Mouse (Mus musculus) gastrocnemius, adult 8-10 months (tissue): ENCODE measurements around the gene Mrps17. TPM values are rescaled to one million over a fixed set of nuclear protein-coding genes. Genes with fewer than 3 reads are reported as not detected.
"Not testable (repeated sequence)": the region's sequence is repeated elsewhere in the genome, so short reads cannot be mapped to it uniquely, and the experiment has no call there.

Experiments
- DNase-seq, 2 experiments: peaks; one replicate each; pipeline ENCODE4 v3.0.0; 2022; ENCODE audit warnings: low spot score in 2 of 2
- total RNA-seq, 4 experiments: library from RNA; stranded (reverse); gene quantifications; 2 replicates each; pipeline ENCODE4 v1.2.4; 2022

Mrps17 gene
- total RNA-seq = 10 to 100 TPM; 51.7 to 62.7 (median 57.5) TPM

DNA sequence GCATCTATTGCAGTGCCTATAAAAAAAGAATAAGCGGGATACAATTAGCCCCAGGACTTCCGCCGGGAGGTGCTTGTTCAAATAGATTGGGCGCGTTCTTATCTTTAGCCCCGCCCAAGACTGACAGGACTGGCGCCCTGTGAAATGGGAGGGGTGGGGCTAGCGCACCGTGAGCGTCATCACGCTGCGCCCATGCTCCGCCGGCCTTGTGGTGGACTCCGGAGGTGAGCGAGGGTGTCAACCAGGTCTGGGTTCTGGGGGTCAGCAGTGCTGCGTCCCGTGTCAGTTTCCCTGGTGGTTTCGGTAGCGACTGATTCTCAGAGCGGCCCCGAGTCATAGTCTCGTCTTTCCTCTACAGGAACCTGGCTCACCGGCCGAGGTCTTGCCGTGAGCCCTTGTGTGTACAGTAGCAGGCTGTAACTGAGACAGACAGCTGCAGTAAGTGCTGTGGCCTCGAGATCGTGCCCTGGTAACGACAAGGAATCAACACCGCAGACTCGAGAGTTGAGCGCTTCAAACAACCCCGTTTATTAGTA is at the start of gene Mrps17:
Gene Mrps17, plus strand, starts transcription at position 172 of the 536 bp plus-strand sequence.
- DNase-seq = peak; percentile 80 to 88

DNA sequence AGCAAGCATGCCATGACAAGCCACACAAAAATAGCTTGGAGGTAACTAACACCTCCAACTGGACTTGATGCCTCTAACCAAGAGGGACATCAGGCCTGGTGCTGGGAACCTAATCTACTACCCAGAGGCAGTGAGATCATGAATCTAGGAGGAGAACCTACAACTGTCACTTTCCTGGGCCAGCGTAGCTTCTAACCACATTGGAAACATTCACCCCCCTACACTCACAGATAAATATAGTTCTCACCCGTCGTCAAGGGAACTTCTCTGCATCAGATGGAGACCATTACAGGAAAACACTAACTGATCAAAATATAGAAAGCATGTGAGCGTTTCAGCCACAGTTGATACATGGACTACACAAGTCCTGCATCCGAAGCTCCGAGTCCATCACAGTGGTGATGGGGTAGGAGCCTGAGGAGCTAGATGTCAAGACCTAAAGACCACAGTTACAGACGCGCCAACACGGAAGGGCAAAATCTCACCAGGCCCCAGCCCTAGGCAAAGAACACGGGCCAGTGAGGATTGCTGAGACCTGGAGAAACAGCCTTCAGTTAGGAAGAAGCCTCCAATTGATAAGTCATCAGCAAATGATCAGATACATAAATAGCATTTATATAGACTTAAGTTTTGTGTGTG is 48.9 kb upstream of the Mrps17 start:
- DNase-seq = no peak

GRCm38 (mm10) chr5:129667851-129668250 is 47.4 kb upstream of the Mrps17 start:
- DNase-seq = no peak

DNA sequence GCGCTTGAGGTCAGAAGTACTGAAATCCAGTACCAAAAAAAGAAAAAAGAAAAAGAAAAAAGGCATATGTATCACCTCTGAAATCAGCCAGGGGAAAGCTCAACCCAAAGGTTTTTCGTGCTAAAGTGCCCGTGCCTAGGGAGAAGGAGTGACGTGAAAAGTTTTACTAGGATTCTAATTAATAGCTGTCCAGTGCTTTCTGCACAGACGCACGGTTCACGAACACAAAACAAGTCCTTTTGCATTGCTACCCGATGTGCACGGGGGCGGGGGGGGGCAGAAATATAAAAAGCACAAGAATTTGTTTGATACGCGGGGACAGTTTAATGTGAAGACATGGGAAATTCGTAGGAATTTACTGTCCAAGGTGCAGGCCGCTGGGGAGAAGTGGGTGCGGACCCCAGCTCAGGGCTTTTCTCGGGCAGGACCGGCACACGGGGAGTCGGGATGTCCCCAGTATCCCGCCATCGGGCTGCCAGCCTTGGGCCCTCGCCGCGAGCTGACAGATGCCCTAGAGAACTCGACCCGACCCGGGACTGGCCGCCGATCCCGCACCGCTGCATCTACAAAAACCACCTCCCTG is 45.8 kb upstream of the Mrps17 start:
- no peak for DNase-seq

DNA sequence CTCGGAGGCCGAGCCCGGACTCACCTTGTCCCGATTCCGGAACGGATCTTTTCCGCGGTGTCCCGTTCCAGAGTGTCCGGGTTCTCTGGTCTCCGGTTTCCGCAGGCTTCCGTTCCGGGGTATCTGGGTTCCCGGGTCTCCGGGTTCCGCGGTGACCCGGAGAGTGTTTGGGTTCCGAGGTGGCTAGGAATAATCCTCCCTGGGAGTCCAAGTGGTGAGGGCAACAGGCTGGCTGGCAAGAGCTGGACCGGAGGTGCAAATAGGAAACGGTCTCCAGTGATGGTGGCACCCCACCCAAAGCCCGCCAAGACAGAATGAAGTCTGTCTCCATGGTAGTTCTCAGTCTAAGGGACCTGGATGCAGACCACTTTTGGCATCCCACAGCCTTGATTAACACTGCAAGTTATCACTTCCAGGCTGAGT is 45.2 kb upstream of the Mrps17 start, which contains the start of gene Zfp11:
Gene Zfp11, minus strand, starts transcription at position 64 of the 423 bp plus-strand sequence.
- peak; percentile 60 to 64 for DNase-seq

GRCm38 (mm10) chr5:129685141-129685540 is 30.2 kb upstream of the Mrps17 start:
- not testable (repeated sequence) for DNase-seq

DNA sequence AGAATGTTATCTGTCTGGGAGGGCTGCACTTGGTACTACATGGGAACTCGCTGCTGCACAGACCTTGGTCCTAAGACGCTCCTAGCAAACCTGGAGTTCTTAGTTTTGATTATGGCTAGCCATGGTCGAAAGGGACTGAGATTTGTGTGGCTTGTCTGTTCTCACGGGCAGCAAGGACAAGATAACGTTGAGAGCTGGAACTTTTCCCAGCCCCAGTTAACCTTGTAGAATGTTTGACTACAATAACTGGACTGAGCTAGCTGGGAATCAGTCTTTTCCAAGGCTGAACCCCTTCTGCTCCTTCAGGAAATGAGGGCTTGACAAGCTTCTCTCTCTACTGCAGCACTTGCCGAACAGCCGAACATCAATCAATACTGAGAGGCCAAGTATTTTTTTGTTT is 27.7 kb upstream of the Mrps17 start:
- DNase-seq = no peak

- no peak for DNase-seq
Measured at GRCm38 (mm10) chr5:129690528-129690927, 24.8 kb upstream of the Mrps17 start.

GRCm38 (mm10) chr5:129700506-129700905 is 14.8 kb upstream of the Mrps17 start:
- DNase-seq = no peak

DNA sequence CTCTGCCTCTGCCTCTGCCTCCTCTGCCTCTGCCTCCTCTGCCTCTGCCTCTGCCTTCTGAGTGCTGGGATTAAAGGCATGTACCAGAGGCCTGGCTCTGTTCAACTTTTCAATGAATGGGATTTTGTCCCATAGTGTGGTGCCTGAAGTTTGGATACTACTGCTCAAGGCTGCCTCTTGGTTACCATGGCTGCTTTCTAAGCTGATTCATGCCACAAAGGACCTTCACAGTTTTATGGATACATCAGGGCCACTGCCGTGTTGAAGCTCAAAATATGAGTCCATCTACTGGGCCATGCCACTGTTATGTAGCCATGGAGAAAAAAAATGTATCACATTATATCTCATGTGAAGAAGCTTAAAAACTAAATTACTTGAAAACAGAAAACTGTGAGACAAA is 13.6 kb upstream of the Mrps17 start:
- no peak for DNase-seq

DNA sequence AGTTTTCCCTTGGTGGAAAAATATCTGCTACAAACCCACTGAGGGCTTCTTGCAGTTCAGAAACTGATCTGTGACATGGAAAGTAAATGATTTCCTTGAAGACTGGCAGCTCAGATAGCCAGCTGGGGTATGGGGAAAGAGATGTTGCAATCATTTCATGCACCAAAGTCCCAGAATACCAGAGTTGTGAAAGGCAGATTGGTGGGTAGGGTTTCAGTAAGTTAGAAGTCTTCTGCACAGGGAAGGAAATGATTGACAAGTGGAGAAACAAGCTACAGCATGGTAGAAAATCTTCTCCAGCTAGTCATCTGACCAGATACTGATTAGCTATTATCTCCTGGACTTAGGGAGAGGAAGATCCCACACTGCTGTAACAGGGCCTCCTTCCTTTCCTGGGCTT is 11.9 kb upstream of the Mrps17 start:
- no peak for DNase-seq

- DNase-seq = no peak
Measured at GRCm38 (mm10) chr5:129708412-129708811, 6.9 kb upstream of the Mrps17 start, which contains the start of gene Sept14. Gene Sept14 (minus strand): TSS chr5:129708512.

DNA sequence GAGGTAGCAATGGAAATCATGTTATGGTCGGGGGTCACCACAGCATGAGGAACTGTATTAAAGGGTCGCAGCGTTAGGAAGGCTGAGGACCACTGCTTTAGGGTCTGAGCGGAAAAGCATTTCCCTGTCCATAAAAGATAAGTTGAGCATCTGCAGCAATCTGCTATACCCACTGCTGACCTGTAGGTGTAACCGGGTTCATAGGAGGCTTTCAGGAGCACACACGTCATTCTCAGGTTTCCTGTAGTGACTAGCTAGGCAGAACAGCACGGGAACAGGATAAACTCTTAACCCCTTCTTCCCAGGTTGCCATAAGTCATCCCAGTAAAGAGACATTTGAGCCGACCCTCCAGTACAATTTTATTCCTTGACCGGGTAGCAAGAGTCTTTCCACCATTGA is 1.7 kb downstream of the Mrps17 start:
- DNase-seq = no peak

- no peak for DNase-seq
Measured at GRCm38 (mm10) chr5:129720176-129720575, 4.9 kb downstream of the Mrps17 start.

GRCm38 (mm10) chr5:129724268-129724667 is 9.0 kb downstream of the Mrps17 start:
- DNase-seq = no peak

- DNase-seq = peak; percentile 89 to 90
Measured at GRCm38 (mm10) chr5:129724834-129725773, 9.8 kb downstream of the Mrps17 start, which contains the start of gene Nipsnap2. Gene Nipsnap2 (plus strand): TSS chr5:129725063.

DNA sequence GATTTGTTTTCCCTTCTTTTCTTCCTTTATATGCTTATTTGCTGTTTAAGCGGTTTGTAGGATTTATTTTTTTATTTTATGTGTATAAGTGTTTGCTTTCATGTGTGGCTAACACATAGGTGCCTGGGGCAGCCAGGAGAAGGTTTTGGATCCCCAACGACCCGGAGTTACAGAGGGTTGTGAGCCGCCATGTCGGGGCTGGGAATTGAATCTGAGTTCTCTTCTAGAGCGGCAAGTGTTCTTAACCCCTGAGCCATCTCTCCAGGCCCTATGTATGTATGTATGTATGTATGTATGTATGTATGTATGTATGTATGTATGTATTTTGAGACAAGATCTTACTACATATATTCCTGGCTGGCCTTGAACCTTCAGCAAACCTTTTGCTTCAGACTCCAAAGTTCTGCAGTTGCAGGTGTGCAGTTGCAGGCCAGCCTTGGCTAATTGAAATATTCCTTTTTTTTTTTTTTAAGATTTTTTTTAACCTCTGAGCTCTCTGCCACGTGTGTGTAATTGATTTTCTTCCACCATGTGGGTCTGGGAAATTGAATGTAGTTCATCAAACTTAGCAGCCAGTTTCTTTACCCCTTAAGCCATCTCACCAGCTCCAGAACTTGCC is 10.6 kb downstream of the Mrps17 start:
- DNase-seq = no peak

DNA sequence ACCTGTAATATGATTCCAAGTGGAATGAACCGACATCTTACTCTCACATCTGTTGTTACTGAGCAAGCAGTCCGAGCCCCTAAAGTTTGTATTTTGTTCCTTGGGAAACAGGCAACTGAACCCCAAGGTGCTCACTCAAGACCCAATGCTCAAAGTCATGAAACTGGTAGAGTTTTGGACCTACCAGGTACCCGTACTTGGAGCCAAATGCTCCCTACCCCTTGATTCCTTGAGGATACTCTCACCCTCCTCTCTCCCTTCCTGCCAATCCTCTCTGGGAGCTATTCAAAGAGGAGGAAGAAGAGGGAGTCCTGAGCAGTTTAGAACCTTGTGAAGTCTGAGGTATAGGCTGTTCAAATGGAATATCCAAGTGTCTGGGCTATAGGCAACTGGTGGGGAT is 11.5 kb downstream of the Mrps17 start:
- DNase-seq = no peak

DNA sequence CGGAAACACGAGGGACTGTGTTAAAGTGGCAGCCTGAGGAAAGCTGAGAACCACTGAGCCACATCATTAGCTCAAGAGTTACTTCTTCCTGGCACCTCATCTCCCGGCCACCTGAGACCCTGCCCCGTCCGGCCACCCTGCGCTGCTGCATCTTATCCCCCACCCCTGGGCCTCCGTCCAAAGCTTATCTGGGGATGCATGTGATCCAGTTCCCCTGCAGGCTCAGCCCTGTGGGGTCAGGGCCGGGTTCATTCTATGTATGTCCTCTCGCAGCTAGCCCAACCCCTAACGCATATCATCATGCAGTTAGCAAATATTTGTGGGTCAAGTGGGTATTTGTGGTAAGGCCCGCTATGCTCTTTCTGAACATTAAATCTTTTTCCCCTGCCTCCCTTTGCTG is 14.0 kb downstream of the Mrps17 start:
- peak; percentile 23 to 41 for DNase-seq

GRCm38 (mm10) chr5:129730344-129730743 is 15.0 kb downstream of the Mrps17 start:
- DNase-seq = peak; percentile 50 to 66

DNA sequence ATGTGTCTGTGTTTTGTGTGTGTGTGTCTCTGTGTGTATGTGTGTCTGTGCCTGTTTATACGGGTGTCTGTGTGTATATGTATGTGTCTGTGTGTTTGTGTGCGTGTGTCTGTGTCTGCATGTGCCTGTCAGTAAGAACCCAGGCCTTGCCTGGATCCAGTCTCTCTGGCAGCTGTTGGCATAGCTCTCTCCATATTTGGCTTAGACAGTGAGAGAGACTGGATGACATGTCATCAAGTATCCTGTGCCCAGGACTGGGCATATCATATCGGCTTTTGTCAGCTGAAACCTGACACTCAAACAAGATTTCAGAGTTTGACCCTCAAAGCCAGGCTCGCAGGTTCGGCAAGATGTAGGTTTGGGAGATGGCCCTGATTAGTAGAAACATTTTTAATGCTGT is 15.7 kb downstream of the Mrps17 start:
- DNase-seq = peak; percentile 29 to 46
